Mouse (Mus musculus): ENCODE data around the gene Fbxo17.

The Fbxo17 gene

GRCm38 (mm10) chr7:28719159-28719558 is 2.6 kb downstream of the Fbxo17 start:
- no peak for DNase-seq (ENCODE audit: low spot score)

- no peak for DNase-seq (ENCODE audit: low spot score)
These were observed 3.0 kb downstream of the Fbxo17 start for GRCm38 (mm10) chr7:28719650-28720049.

- DNase-seq (ENCODE audit: low spot score) = no peak
These were observed 4.3 kb downstream of the Fbxo17 start for GRCm38 (mm10) chr7:28720753-28721537.

- DNase-seq (ENCODE audit: low spot score) = no peak
These were observed 5.5 kb downstream of the Fbxo17 start for GRCm38 (mm10) chr7:28722079-28722478.

GRCm38 (mm10) chr7:28724613-28725012 is 8.0 kb downstream of the Fbxo17 start:
- no peak for DNase-seq (ENCODE audit: low spot score)

GRCm38 (mm10) chr7:28726600-28726999 is 10.0 kb downstream of the Fbxo17 start:
- DNase-seq (ENCODE audit: low spot score) = peak; percentile 76

GRCm38 (mm10) chr7:28727649-28728340 is 11.2 kb downstream of the Fbxo17 start:
- no peak for DNase-seq (ENCODE audit: low spot score)

GRCm38 (mm10) chr7:28732341-28733142 is 15.9 kb downstream of the Fbxo17 start:
- no peak for DNase-seq (ENCODE audit: low spot score)

GRCm38 (mm10) chr7:28733211-28733610 is 16.6 kb downstream of the Fbxo17 start:
- DNase-seq (ENCODE audit: low spot score) = no peak

- no peak for DNase-seq (ENCODE audit: low spot score)
These were observed 19.1 kb downstream of the Fbxo17 start for GRCm38 (mm10) chr7:28735701-28736100.

GRCm38 (mm10) chr7:28739829-28740228 is 23.2 kb downstream of the Fbxo17 start:
- no peak for DNase-seq (ENCODE audit: low spot score)

GRCm38 (mm10) chr7:28740949-28741348 is 24.3 kb downstream of the Fbxo17 start:
- DNase-seq (ENCODE audit: low spot score) = no peak

GRCm38 (mm10) chr7:28741368-28741708 is 24.7 kb downstream of the Fbxo17 start:
- no peak for DNase-seq (ENCODE audit: low spot score)

GRCm38 (mm10) chr7:28741709-28742438 is 25.3 kb downstream of the Fbxo17 start, which contains the start of the genes Mrps12 and Sars2:
TSS of gene Mrps12 (minus strand) at chr7:28741820.
TSS of gene Sars2 (plus strand) at chr7:28741992.
- DNase-seq (ENCODE audit: low spot score) = peak; percentile 98

- DNase-seq (ENCODE audit: low spot score) = no peak
These were observed 33.3 kb downstream of the Fbxo17 start for GRCm38 (mm10) chr7:28749935-28750334.

- DNase-seq (ENCODE audit: low spot score) = no peak
These were observed 39.5 kb downstream of the Fbxo17 start, which contains the start of gene Ccer2 for GRCm38 (mm10) chr7:28756079-28756478. TSS of gene Ccer2 (plus strand) at chr7:28756174.

GRCm38 (mm10) chr7:28758623-28759022 is 42.0 kb downstream of the Fbxo17 start:
- DNase-seq (ENCODE audit: low spot score) = no peak

- no peak for DNase-seq (ENCODE audit: low spot score)
These were observed 45.3 kb downstream of the Fbxo17 start for GRCm38 (mm10) chr7:28761907-28762306.

GRCm38 (mm10) chr7:28765211-28765610 is 48.6 kb downstream of the Fbxo17 start:
- no peak for DNase-seq (ENCODE audit: low spot score)

GRCm38 (mm10) chr7:28766173-28766879 is 49.7 kb downstream of the Fbxo17 start, which contains the start of gene Sirt2:
TSS of gene Sirt2 (plus strand) at chr7:28766735.
- DNase-seq (ENCODE audit: low spot score) = peak; percentile 99

GRCm38 (mm10) chr7:28766910-28767309 is 50.3 kb downstream of the Fbxo17 start:
- DNase-seq (ENCODE audit: low spot score) = no peak
